Mouse (Mus musculus) adrenal gland, postnatal 4 days (tissue): ENCODE results near the gene Fam129a. TPM values are rescaled to one million over a fixed set of nuclear protein-coding genes. Genes with fewer than 3 reads are reported as not detected.

Experiments used
- DNase-seq, 2 experiments: peaks; one replicate each; pipeline ENCODE4 v3.0.0; 2021 to 2022; ENCODE audit warnings: low spot score in 2 of 2, mixed read lengths in 2 of 2
- total RNA-seq, 2 experiments: library from RNA; stranded (reverse); gene quantifications; 2 replicates each; pipeline ENCODE4 v1.2.3; 2021

Gene Fam129a
- total RNA-seq, 2 experiments from 2014 or later: 69.0 to 77.2 TPM

DNA sequence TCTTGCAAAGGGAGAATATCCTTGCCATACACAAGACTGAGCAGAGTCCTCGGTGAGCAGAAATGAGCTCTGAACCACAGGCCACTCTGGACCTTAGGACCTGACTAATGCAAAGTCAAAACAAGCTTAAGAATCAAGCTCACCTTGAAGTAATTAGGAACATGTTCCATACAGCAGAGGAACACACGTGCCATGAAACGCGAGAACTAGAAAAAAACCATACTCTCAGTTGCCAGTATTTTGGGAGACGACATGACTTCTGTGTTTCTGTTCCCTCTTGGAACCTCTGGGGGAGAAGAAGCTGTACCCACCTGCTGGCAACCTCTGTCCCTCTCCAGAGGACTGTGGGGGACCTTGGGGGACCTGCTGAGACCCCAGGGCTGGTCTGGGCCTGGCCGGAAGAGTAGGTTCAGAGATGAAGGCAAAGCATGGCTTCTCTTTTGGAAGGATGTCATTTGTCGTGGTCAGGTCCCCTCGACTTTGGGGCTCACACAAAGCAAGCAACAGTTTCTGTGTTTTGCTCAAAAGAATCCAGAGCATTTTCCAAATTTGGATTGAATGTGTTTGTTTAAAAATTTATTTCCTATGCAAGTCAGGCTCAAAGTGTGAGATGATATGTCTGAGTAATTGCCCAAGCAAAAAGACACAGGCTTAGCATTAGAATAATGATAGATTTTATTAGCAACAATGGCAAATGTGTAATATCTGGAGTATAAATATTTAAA lies 12.6 kb downstream of the Fam129a start:
- DNase-seq: no peak

DNA sequence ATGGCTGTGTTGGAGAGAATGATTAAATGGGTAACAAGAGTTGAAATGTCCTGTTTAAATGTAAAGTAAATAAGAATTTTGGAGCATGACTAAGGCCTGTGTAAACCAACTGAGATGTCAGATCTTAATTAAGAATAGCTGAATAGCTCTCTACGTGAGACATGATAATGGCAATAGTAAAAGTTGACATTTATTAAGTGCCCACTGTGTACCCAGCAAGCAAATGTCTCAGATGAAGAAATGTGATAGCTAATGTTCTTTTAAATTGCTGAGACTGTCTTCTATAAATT lies 13.1 kb downstream of the Fam129a start:
- no peak for DNase-seq

DNA sequence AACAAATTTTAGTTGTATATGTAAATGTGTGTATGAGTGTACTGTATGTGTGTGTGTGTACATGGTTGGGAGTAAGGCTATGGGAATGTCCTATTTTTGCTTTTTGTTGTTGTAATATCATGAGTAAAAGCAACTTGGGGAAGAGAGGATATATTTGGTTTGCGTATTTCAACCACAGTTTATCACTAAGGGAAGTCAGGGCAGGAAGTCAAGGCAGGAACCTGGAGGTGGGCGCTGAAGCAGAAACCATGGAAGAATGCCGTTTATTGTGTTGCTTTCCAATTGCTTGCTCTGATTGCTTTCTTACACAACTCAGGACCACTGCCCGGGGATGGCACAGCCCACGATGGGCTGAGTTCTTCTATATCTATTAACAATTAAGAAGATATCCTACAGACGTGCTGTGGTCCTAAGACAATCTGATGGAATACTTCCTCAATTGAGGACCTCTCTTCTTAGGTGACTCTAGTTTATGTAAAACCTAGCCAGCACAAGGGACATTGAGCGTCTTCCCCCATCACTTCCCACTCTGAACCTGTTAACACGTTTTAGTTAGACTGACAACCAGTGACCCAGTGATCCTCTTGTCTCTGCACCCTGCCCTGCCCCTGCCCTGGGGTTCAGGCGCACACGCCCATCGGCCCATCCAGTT lies 13.7 kb downstream of the Fam129a start:
- DNase-seq: no peak

DNA sequence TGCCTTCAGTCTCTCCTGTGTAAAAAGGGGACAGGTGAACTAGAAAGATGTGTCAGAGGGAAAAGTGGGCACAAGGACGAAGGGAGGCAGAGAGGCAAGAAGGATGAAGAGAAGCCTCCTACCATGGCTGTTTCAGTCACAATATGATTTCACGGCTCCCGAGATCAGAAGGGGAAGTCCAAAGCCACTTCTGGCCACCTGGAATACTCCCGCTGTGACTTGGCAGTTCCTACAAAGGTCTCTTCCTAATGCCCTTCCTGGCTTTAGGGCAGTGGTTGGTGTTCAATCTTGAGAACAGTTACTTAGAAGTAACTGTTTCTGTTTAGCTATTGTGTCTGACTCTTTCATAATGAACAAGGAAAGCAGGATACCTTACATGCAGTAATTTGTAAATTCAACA lies 14.7 kb downstream of the Fam129a start:
- no peak for DNase-seq

DNA sequence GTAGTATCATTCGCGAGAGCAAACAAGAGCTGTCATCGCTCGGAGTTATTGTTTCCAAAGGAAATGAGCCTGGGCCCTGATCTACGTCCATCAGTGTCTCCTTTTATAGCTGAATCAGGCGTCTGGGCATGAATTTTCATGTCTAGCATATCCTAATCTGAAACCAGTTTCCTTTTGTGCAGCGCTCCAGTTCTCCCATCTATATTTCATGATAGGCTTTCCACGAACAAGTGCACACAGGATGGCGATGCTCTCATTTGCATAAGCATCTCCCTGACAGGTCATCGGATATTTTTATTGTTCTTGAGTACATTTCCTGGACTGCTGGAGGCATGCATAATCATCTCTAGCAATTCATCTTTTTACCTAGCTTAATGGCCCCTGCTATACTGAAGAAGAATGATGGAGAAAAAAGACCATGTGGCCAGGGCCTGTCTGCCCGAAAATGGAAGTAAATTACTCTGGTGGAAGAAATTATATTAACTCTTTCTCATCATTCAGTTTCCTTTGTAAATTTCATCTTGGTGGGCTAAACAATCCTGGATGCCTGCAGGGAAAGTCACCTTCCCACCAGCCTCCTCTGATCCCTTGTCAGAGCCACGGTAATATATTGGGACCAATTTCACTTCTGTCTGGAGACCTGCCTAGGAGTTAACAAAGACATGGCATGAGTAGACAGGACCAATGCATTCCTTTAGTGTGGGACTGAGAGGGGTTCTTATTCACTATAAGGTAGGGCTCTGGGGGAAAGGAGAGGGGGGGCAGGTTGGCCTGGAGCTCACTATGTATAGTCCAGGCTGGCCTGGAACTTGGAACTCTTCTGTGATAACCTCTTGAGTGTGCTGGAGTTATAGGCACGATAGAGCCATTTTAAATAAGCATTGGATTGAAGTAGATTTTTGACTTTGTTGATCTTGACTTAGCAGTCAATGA lies 21.4 kb downstream of the Fam129a start:
- DNase-seq: no peak

DNA sequence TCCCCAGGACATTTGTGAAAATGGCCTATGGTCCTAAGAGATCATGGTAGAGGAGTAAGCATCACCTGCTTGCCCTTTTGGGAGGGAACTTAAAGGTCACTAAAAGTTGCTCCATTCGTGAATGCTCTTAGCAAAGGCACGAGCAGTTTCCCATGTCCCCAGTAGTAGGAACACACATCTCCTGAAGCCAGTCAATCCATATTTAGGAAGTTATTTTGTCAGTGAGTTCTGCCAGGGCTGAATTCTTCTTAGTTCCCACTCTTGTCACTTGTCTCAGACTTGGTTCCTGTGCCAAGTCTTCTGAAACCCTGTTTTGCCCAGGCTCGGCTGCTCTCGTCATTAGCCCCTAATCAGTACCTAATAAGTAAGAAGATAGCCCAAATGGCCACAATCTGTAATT lies 23.9 kb downstream of the Fam129a start:
- DNase-seq: no peak

DNA sequence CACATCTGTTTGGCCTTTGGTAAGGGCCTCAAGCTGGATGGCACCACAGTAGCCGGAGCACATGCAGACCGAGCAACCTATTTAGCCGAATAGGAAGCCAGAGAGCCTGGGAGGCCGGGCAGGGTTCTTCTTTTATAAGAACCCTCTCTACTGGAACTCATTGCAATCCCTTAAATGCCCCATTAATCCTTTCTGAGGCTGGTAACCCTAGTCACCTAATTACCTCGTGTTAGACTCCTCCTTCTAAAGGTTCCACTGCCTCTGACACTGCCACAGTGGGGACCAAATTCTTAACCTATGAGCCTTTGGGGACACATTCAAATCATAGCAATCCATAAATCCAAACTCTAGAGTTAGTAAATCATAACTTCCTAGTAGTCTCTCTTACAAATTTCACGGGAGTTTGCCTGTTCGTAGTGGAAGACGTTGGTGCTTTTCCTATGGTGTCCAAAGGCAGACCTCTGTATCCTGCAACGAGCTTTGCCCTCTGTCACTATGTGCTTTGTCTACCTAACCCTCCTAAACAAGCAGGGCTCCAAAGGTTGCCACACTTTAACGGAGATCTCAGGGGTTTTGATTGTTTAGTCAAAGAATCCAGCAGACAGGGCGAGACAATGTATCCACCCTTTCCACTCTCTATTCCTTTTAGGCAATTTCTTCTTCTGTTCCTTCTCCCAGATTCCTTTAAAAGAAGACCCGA lies 24.8 kb downstream of the Fam129a start:
- no peak for DNase-seq

DNA sequence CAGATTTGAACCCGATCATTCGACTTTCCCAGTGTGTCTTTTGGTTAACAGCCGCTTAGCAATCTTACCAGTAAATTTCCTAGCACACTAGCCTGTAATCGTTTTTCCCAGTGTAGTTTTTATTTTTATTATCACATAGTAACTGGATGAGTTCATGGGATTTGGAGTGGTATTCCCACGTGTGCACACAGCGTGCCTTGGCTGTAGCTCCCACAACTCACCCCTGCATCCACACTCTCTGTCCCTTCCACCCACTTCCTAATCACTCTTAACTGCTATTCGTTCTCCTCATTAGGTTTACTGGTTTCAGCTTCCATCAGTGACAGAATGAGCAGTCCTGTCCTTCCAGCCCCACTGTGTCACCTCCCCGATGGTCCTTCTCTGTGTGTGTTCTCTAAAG lies 25.6 kb downstream of the Fam129a start:
- no peak for DNase-seq

DNA sequence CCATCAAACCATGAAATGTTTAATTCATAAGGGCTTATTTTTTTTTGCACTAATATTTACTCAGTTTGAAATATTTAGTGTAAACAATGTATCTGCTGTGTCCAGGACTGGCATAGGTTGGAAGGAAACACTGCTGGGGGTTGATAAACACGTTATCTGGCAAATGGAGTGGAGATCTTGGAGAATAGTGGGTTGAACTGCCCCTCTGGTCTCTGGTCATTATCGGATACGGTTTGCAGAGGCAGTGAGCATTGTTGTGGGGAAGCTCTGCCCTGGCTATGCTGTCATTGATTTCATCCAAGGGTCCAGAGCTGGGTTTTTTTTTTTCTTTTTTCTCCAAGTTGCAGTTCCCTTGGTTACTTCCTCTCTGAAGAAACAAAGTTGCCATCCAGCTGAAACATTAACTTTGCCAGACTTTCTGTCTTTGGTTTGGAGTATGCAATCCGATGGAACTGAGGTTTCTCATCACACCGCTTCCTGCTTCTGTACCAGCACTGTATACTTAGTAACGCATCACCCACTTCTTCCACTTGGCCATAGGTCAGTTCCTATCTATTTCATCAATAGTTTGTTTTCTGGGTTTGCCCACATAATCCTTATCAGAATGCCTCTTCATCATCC lies 26.8 kb downstream of the Fam129a start:
- DNase-seq: no peak

DNA sequence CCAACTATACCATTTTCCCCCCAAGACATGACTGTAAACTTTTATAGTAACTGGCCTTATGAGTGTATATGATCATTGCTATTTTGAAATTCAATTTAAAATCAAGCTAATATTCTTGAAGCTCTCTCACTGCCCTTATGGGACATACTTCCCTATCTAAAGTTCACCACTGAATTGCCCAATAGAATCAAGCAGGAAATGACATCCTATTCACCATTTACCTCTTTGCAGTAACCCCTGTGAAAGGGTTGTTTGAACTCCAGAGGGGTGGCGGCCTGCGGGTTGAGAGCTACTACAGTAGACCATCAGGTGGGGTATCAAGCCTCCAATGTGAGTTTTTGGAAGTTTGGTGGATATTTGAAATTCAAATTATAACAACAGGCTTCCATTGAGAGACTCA lies 27.9 kb downstream of the Fam129a start:
- DNase-seq: no peak

DNA sequence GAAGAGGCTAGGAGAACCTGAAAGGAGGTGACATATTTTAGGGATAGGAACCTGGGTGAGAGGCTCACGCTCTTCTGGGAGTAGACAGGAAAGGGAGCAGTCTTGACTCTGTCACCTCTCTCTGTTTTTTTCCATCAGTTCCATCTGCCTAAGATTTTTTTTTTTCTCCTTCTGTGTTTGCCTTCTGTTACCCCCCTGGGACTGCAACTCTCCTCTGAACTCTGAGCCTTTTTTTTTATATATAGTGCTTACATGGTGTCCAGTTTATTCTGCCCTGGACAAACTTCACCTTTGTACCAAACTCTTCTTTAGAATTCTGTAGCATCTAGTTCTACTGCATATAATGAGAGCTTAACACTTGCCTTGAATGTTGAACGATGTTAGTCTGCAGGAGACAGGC lies 33.3 kb downstream of the Fam129a start:
- DNase-seq: no peak

DNA sequence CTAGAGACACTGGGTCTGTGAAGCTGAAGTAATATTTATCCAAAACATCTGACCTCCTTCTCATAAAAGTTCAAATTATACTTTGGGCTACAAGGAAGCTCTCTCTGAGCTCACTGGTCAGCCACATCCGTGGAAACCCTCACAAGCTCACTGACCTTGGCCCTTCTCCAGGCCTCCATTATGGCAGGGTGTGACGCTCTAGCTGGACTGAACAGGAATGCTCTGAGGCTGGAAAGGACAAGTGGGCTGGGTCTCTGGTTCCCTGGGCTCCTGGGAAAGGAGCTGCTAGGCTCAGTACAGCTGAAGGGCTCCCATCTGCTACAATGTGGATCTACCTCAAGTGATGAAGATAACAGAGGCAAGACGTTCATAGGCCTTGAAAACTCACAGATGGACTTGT lies 37.0 kb downstream of the Fam129a start:
- peak in 1 of 2 experiments; percentile 26 for DNase-seq

DNA sequence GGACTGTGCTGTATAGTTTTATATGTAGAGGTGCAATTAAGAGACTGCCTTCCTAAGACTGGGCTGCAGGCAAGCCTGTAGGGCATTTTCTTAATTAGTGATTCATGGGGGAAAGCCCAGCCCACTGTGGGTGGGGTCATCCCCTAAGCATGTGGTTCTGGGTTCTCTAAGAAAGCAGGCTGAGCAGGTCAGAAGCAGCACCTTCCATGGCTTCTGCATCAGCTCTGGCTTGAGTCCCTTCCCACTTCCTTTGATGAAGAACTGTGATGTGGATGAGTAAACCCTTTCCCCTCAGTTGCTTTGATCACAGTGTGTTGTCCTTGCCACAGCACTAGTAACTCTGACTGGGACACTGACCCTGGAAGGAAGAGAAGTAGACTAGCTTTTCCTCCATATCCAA lies 39.6 kb downstream of the Fam129a start:
- no peak for DNase-seq

DNA sequence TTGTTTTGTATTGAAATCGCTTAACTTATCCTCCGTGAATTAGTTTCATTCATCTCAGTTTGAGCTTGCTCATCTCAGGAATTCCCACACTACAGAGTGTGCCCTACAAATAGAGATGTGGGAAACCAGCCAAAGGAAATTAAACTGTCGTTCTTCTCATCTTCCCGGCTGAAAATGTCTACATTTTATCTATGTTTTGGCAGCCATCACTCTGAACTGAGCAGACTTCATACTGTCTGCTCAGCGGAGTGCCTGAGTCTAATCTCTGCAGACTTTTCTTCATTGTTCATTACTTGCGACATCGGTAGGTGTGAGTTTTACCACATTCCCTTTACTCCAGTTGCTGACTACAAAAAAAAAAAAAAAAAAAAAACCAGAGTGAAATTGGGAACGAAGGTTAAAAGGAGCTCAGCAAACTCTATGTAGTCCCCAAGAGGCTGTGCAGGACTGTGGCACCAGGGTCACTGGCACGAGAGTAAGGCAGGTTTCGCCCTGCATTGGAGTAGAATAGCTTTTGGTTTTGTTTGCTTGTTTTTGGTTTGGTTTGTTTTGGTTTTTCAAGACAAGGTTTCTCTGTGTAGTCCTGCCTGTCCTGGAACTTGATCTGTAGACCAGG lies 43.4 kb downstream of the Fam129a start:
- DNase-seq: no peak

DNA sequence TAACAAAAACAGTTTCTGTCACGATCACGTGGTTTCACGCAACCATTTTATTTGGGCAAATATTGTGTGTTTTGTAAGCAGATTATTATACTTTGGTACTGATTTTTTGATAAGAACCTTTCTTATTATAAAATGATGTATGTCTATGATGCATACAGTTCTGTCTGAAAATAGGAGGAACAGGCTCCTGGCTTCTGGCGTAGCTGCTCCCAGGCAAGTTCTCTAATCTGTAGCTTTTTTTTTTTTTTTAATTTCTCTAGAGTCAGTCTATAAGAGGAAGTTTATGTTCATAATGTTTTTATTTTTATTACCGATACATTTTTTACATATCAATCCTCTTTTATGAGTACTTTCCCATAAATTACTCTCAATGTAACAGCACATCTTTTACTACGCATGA lies 44.6 kb downstream of the Fam129a start:
- DNase-seq: no peak

DNA sequence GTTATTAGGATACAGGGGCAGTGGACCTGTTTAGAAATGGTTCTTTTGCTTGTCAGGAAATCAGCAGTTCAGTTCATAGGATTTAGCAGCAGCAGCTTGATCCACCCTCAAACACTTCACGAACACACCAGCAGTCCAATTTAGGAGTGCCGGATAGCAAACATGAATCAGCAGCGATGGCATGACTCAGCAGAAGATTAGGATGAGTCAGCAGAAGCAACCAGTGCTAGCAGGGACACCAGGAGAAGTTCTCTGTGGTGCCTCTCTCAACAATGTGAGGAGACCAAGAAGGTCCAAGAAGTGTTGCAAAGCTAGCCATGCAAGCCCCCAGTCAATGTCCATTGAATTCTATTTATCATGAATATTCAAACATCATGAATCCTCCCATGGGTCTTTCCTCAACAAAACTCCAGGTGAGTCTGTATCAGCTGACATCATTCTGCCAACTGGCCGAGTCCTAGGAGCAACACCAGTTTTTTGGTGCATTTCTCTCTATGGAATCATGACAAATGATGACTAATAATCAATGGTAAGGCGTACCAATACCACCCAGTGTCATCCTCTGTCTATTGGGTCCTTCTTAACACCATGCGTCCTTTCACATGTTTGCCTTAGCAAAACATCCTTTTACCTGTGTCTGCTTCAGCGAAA lies 45.7 kb downstream of the Fam129a start:
- DNase-seq: no peak

DNA sequence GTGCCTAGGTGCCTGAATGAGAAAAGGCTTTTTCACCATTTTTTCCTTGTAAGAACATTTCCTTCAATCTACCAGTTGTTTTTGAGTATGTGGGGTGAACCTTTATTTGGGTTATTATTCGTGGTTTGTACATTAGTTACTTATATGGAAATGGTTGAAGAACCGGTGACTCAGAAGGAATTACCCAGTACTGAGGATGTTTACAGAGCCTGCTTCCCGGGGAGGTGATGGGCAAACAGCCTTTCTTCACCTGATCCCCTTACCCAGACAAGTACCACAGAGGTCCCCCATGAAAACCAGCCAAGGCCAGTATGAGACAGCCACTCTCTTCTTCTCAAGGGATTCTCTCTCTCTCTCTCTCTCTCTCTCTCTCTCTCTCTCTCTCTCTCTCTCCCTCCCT lies 47.3 kb downstream of the Fam129a start:
- DNase-seq: no peak

DNA sequence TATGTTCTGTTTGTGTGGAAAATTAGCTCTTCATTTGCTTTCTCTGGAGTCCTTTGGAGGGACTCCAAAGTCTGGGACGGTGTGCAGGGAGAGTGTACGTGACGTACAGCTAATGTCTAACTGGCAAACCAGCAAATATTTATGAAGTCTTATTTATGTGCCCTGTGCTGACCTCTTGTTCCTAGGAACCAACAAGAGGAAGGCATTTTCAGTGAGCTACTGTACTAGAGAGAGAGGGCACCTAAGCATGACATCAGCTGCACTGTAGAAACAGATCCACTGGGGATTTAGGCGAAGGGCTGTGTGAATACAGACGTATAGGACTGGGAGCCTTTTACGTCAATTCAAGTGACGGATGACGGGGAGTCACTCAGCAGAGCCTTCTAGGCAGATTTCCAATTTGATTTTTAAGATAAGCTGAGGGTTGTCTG lies 48.3 kb downstream of the Fam129a start:
- no peak for DNase-seq

DNA sequence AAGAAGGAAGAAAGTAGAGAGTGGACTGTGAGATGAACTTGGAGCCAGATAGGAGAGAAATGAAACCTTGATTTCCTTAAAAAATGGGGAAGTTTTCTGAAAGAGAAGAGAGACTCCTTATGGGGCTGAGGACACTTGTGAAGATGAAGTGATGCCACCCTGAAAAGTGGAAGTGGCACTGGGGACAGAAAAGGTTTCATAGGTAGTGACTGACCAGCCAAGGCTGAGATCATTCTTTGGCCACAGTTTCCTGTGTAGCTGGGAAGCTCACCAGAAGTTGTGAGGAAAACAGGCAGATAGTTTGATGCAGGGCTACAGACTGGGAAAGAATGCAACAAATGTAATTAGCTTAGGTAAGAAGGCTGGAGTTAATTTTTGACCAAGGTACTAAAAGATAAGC lies 49.7 kb downstream of the Fam129a start:
- no peak for DNase-seq
